Mouse (Mus musculus) hindbrain, embryonic 10.5 days (tissue): Measurements from ENCODE around the gene Pecr. TPM values are rescaled to one million over a fixed set of nuclear protein-coding genes. Genes with fewer than 3 reads are reported as not detected.
A peak's percentile ranks its signal among the peaks of the same experiment; 100 is the strongest.
"Not testable (repeated sequence)": the region's sequence is repeated elsewhere in the genome, so short reads cannot be mapped to it uniquely, and the experiment has no call there.

ENCODE experiments used
- DNase-seq: peaks from one replicate; pipeline ENCODE4 v3.0.0-alpha.2; 2017; ENCODE audit warnings: low spot score
- H3K27ac ChIP-seq: fragments of 300-500 bp; sonication (generic); 2 replicates; pipeline ENCODE4 v1.5.1; 2016; ENCODE audit warnings: mild to moderate bottlenecking, moderate library complexity
- H3K27me3 ChIP-seq: fragments of 300-500 bp; sonication (generic); 2 replicates; pipeline ENCODE4 v1.6.1; 2016; ENCODE audit warnings: mild to moderate bottlenecking; ENCODE audit not compliant: poor library complexity, insufficient read depth, severe bottlenecking
- H3K36me3 ChIP-seq: fragments of 300-500 bp; sonication (generic); 2 replicates; pipeline ENCODE4 v1.6.1; 2016; ENCODE audit warnings: mild to moderate bottlenecking, moderate library complexity
- H3K4me1 ChIP-seq: fragments of 300-500 bp; sonication (generic); replicated peaks from 2 replicates; pipeline ENCODE4 v1.6.1; 2016; ENCODE audit warnings: mild to moderate bottlenecking
- H3K4me3 ChIP-seq: fragments of 300-500 bp; sonication (generic); 2 replicates; pipeline ENCODE4 v1.5.1; 2016; ENCODE audit warnings: mild to moderate bottlenecking, moderate library complexity
- H3K9me3 ChIP-seq: fragments of 300-500 bp; sonication (generic); 2 replicates; pipeline ENCODE4 v1.6.1; 2016; ENCODE audit warnings: mild to moderate bottlenecking, moderate library complexity
- WGBS: fragments of 180-500 bp; shearing (Covaris S2); methylation state at CpG from one replicate; pipeline ENCODE4 v1.1.7; 2016; 5-methylcytosine and 5-hydroxymethylcytosine counted together
- polyA plus RNA-seq: library from polyadenylated mRNA; unstranded; fragments of >200 nt; fragmentation: Nextera tagmentation; extraction: Ambion mirVana; gene quantifications from 2 replicates; pipeline ENCODE4 v1.2.1, GENCODE M21; 2016

Pecr gene
- polyA plus RNA-seq, 1 experiment from 2014 or later, result 22.8 TPM

DNA sequence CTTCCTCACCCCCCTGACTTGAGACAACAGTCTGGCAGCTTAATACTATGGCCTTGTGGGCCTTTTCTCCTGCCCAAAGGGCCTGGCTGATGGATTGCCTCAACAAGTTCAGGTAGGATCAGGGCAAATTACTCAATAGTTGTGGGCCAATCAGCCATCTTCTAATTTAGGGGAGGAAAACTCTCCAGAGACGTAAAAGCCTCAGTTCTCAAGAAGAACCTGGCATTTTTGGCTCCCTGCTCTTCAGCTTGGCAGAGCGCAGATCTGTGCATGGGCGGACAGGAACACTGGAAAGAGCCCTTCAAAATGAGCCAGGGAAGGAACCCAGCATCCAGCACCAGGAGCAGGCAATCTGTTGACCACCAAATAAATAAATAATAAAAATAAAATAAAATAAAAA is 6.0 kb downstream of the Pecr start:
- no peak for DNase-seq
- H3K27ac ChIP-seq, result no peak overlapping the region
- no peaks in the 10 kb centered on the region; the same call in 1 of the 2 replicates for H3K9me3 ChIP-seq
- H3K27me3 ChIP-seq, result no peaks in the 10 kb centered on the region
- H3K4me1 ChIP-seq, result no peaks in the 10 kb centered on the region
- H3K36me3 ChIP-seq, result peaks cover 29% of the 10 kb centered on the region
- 88% methylated on average over 3 of the region's 3 CpGs for WGBS
- H3K4me3 ChIP-seq, result no peak overlapping the region

DNA sequence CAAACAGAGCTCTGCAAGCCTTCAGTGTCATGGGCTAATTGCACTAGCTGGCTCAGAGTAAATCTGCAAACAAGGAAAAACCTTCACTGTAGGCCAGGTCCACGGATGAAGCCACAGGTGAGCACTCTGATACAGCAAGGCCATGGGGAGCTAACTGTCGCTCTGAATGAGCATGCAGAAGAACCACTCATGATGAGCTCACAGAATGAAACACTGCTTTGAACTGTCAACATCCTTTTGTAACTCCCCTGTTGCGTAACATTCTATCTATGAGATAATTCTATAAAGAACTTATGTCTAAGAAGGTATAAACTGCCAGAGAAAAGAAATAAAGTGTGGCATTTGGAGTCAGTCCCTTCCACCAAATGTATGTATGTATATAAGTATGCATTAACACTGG is 21.0 kb downstream of the Pecr start:
- Histone ChIP-seq H3K27ac (no peak overlapping the region), H3K4me1 (peaks cover 14% of the 10 kb centered on the region), H3K27me3 (no peaks in the 10 kb centered on the region), H3K4me3 (no peak overlapping the region), H3K36me3 (peaks cover 19% of the 10 kb centered on the region), H3K9me3 (no peaks in the 10 kb centered on the region)
- 95% methylated on average over 3 of the region's 3 CpGs for WGBS
- no peak for DNase-seq

DNA sequence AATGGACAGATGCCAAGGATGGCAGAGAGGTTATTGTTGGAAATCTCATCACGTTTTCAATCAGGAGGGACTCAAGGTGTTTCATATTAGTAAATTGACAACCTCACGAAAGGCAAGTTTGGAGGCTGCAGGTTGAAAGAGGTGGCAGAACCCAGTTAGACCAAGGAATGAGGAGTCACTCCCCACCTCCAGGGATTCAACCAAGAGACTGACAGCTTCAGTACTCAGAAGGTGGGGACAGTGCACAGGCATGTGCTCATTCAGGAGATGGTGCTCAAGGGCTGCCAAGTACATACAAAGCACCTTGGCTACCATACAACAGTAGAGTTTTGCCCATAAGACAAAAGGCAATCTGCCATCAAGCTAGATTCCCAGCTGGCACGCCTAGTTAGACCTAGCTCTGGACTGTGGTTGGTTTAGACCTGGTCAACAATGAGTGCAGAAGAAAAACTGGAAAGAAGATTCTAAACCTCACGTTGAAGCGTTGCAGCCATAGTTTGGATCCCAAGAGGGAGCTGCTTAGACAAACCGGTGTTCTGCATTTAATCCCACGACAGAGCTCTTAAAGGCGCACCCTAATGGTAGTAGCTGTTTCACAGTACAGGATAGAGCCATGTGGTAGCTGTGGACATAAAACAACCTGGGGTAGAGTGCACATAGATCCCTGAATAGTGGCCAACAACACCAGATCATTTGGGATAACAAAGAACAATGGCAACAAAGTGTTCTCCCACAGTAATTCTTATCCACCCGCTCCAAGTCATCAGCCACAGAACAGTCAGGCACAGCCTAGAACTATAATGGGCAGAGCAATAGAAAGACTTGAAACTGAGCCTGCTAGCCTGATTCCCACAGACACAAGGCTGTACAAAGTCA is 27.5 kb downstream of the Pecr start:
- WGBS, result 83% methylated on average over 9 of the region's 9 CpGs

DNA sequence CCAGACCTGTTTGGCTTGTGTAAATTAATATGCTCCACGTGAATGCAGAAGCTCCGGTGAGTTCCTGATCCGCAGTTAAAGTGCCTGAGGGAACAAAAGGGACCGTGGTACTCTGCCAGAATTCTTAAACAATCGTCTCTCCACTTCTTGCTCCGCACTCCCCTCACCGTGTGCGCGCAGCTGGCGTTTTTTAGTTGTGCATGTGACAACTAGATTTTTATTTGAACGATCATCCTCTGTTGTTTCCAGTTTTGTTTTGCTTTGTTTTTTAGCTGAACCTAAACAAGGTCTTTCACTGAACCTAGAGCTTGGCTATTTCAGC is 28.3 kb downstream of the Pecr start:
- peak overlapping the region; percentile 54 for H3K4me3 ChIP-seq
- 43% methylated on average over 11 of the region's 11 CpGs for WGBS
- peaks cover 38% of the 10 kb centered on the region for H3K4me1 ChIP-seq
- H3K27me3 ChIP-seq, result no peaks in the 10 kb centered on the region
- no peaks in the 10 kb centered on the region for H3K9me3 ChIP-seq
- DNase-seq, result no peak
- peak overlapping the region; percentile 81 for H3K27ac ChIP-seq
- H3K36me3 ChIP-seq, result no peaks in the 10 kb centered on the region

More for the DNA sequence above, 27.5 kb downstream of the Pecr start:
- Histone ChIP-seq H3K4me3 (no peak overlapping the region), H3K36me3 (peaks cover 2% of the 10 kb centered on the region; the same call in 1 of the 2 replicates), H3K9me3 (no peaks in the 10 kb centered on the region), H3K27ac (no peak overlapping the region), H3K4me1 (peaks cover 38% of the 10 kb centered on the region), H3K27me3 (no peaks in the 10 kb centered on the region)
- DNase-seq, result no peak

DNA sequence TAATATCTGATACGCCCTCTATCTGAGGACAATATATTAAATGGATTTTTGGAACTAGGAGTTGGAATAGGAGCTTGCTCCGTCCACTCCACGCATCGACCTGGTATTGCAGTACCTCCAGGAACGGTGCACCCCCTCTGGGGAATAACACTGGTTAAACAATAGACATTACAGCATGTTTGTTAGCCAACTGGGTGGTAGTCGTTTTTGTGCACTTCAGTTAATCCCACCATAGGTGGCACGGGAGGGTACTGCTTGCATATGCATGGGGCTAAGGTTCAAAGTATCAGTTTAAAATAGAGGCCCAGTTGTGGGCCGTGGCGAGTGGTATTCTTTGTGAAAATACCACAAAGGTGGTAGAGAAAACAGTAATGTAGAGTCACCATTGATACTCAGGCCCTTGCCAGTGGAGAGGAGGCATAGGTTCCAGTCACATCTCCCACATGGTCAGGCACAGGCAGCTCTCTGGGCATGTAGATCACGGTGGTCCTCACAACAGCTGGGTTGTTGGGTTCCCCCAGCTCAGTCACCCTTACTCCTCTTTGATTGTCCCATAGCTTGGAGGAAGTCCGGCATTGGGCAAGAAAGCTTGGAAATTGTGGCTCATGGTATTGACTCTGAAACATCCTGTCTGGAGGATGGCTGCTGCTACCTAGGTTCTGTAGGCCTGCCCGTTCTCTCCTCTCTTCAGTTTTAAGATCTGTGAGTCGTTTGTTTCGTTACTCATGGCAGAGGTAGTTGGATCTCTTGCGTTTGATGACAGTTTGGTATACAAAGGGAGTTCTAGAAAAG is 28.9 kb downstream of the Pecr start:
- peak; percentile 87 for DNase-seq
- H3K36me3 ChIP-seq, result no peaks in the 10 kb centered on the region
- no peaks in the 10 kb centered on the region for H3K27me3 ChIP-seq
- 9% methylated on average over 15 of the region's 15 CpGs for WGBS
- peak overlapping the region; percentile 99 for H3K27ac ChIP-seq
- no peaks in the 10 kb centered on the region for H3K9me3 ChIP-seq
- H3K4me1 ChIP-seq, result peaks cover 38% of the 10 kb centered on the region
- peak overlapping the region; percentile 54 for H3K4me3 ChIP-seq

DNA sequence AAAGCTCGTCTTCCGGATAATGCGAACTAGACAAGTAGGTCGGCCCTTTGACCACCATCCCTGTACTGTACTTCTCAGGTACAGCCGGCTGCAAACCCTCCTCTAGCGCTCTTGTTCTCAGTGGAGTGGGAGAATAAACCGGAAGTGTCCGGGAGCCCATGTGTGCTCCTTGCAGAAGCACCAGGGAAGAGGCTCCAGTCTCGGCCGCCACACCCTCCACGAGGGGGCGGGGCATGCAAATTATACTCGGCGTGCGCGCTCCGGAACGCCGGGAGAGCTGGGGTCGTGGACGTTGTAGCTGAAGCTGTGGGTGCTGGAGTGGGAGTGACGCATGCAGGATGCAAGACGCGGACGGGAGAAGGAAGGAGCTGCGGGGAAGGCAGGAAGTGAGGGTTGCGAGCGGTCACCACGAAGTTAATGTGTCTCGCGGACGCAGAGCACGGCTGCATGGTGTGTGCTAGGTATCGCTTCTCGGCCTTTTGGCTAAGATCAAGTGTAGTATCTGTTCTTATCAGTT is 29.5 kb downstream of the Pecr start:
- no peaks in the 10 kb centered on the region for H3K9me3 ChIP-seq
- peak overlapping the region; percentile 99 for H3K27ac ChIP-seq
- peak; percentile 93 for DNase-seq
- H3K36me3 ChIP-seq, result no peaks in the 10 kb centered on the region
- H3K27me3 ChIP-seq, result no peaks in the 10 kb centered on the region
- H3K4me1 ChIP-seq, result peaks cover 34% of the 10 kb centered on the region
- peak overlapping the region; percentile 54 for H3K4me3 ChIP-seq
- 2% methylated on average over 35 of the region's 35 CpGs for WGBS

DNA sequence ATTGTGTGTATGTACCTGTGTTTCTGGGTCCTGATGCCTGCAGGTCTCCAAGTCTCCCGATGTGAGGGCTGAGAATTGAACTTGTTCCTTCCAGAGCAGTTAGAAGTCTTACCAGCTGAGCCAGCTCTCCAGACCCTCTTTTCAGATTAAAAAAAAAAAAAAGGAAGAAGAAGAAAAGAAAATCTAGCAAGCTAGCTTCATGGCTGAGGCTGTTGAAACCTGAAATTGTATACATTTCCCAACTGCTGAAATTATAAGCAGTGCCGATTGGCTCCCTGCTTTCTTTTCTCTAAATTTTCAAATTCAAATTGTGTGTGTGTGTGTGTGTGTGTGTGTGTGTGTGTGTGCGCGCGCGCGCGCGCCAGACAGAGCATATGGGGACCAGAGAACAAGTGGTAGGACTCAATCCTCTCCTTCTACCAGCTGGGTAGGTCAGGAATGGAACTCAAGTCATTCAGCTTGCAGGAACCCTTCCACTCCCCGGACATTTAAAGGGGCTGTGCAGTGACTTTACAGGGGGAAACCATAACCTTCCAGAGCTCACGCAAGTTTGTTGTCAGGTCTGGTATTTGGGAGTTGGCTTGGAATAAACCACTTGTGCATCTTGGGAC is 30.1 kb downstream of the Pecr start:
- DNase-seq, result no peak
- peak overlapping the region; percentile 54 for H3K4me3 ChIP-seq
- no peaks in the 10 kb centered on the region for H3K9me3 ChIP-seq
- H3K27ac ChIP-seq, result peak overlapping the region; percentile 99
- H3K36me3 ChIP-seq, result no peaks in the 10 kb centered on the region
- 36% methylated on average over 11 of the region's 11 CpGs for WGBS
- H3K4me1 ChIP-seq, result peaks cover 28% of the 10 kb centered on the region
- no peaks in the 10 kb centered on the region for H3K27me3 ChIP-seq

DNA sequence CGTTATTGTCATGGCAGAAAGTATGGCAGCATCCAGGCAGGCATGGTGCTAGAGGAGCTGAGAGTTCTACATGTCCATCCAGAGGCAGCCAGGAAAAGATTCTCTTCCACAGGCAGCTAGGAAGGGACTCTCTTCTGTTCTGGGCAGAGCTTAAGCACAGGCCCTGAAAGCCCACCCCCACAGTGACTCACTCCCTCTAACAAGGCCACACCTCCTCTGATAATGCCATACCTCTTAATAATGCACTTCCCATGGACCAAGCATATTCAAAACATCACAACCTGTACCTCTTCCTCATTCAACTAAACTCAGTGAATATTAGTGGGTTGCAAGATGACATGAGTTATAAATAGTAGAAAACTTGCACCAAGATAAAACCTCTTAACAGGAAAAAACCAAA is 32.3 kb downstream of the Pecr start:
- H3K4me3 ChIP-seq, result no peak overlapping the region
- WGBS, result 83% methylated on average over 1 of the region's 1 CpGs
- DNase-seq, result no peak
- H3K27ac ChIP-seq, result no peak overlapping the region
- H3K36me3 ChIP-seq, result no peaks in the 10 kb centered on the region
- H3K27me3 ChIP-seq, result no peaks in the 10 kb centered on the region
- no peaks in the 10 kb centered on the region for H3K9me3 ChIP-seq
- peaks cover 24% of the 10 kb centered on the region for H3K4me1 ChIP-seq

DNA sequence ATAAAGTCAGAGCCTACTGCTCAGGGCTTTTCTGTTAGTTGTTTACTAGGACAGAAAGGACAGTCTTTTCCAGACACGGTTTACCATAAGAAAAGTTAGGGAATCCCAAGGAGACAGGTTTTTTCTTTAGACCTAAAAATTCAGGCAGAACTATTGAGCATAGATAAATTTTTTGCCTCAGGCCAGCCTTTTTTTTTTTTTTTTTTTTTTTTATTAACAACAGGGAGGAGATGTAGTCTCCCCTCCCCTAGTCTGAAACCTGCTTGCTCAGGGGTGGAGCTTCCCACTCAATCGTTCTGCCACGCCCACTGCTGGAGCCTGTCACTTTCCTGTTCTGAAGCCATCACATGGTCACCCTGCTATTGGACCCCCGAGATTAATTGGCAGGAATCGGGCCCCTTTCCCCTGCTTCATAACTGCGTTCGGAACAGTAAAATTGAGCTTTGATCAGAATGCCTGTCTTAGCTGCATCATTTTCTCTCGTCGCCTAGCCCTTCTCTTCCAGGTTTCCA is 35.8 kb downstream of the Pecr start:
- 49% methylated on average over 9 of the region's 9 CpGs for WGBS
- not testable (repeated sequence) for H3K27me3 ChIP-seq

DNA sequence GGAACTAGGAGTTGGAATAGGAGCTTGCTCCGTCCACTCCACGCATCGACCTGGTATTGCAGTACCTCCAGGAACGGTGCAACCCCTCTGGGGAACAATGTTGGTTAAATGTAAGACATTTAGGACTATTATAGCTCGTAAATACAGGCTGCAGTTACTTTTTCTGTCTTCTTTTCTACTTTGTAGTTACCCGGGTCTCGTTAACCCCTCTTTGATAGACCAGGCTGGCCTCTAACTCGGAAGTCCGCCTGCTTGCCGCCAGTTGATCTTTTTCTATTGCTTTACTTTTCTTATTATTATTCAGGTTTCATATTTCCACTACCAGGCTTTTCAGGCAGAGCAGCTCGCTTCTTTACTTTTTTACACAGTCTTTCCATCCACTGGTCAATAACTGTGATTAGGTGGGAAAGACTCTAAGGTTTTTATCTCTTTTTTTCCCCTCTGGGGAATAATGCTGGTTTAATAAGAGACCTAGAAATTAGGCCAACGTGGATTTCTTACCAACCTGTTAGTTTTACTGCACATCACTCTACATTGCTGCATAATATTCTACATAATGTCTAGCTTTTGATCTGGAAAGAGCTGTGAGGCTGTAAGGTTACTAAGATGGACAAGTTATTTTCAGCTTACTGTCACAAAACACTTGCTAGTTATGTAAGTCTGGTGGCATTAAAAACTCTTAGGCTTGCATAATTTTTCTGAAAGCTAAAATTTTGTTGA is 39.6 kb downstream of the Pecr start:
- under 1% methylated on average over 12 of the region's 12 CpGs for WGBS
- H3K36me3 ChIP-seq, result no peaks in the 10 kb centered on the region
- DNase-seq, result peak; percentile 73
- no peak overlapping the region for H3K27ac ChIP-seq
- no peaks in the 10 kb centered on the region for H3K9me3 ChIP-seq
- no peaks in the 10 kb centered on the region for H3K27me3 ChIP-seq
- peak overlapping the region; percentile 59; the same call in 1 of the 2 replicates for H3K4me3 ChIP-seq
- 0 out of 2 replicates have a peak, but pooled peaks cover 2% of the 10 kb centered on the region for H3K4me1 ChIP-seq

More for the DNA sequence above, 35.8 kb downstream of the Pecr start:
- H3K9me3 ChIP-seq, H3K4me1 ChIP-seq, H3K36me3 ChIP-seq, H3K4me3 ChIP-seq, DNase-seq, H3K27ac ChIP-seq: not testable (repeated sequence)

DNA sequence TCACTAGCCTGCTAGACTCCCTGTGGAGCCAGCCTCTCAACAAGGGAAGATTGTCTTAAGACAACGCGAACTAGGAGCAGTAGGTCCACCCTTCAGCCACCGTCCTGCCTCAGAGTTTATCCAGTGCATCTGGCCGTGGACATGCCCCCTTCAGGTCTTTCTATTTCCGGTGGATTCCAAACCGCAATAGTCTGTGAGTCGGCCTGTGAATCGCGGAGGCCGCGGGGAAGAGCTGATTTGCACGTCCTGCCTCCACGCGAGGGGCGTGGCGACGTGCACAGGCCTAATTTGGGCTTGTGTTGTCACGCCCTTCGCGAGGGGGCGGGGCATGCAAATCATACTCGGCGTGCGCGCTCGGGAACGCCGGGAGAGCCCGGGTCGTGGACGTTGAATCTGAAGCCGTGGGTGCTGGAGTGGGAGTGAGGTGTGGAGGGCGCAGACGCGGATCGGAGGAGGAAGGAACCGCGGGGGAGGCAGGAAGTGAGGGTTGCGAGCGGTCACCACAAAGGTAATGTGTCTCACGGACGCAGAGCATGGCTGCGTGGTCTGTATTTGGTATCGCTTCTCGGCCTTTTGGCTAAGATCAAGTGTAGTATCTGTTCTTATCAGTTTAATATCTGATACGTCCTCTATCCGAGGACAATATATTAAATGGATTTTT is 40.3 kb downstream of the Pecr start:
- peak overlapping the region; percentile 59 for H3K4me3 ChIP-seq
- WGBS, result under 1% methylated on average over 47 of the region's 47 CpGs
- H3K9me3 ChIP-seq, result no peaks in the 10 kb centered on the region
- H3K27ac ChIP-seq, result peak overlapping the region; percentile 100
- peak; percentile 96 for DNase-seq
- no peaks in the 10 kb centered on the region for H3K36me3 ChIP-seq
- H3K27me3 ChIP-seq, result no peaks in the 10 kb centered on the region
- 0 out of 2 replicates have a peak, but pooled peaks cover 2% of the 10 kb centered on the region for H3K4me1 ChIP-seq
